Mouse (Mus musculus): Measurements from ENCODE around the gene Slc35f2.

Gene Slc35f2

GRCm38 (mm10) chr9:53771344-53772021, at the start of gene Slc35f2:
Slc35f2 (plus strand) TSS chr9:53771538.
- peak; percentile 71 for DNase-seq

GRCm38 (mm10) chr9:53740829-53741404, 30.4 kb upstream of the Slc35f2 start:
- no peak for DNase-seq

- no peak for DNase-seq
These were observed 20.9 kb upstream of the Slc35f2 start for GRCm38 (mm10) chr9:53750411-53750810.

GRCm38 (mm10) chr9:53750899-53751298, 20.4 kb upstream of the Slc35f2 start:
- no peak for DNase-seq

- no peak for DNase-seq
These were observed 16.5 kb upstream of the Slc35f2 start for GRCm38 (mm10) chr9:53754801-53755200.

GRCm38 (mm10) chr9:53758142-53758541, 13.2 kb upstream of the Slc35f2 start:
- no peak for DNase-seq

- no peak for DNase-seq
These were observed 6.6 kb upstream of the Slc35f2 start for GRCm38 (mm10) chr9:53764697-53765096.

- no peak for DNase-seq
These were observed 2.9 kb upstream of the Slc35f2 start for GRCm38 (mm10) chr9:53768486-53768885.

GRCm38 (mm10) chr9:53770771-53771343, 481 bp upstream of the Slc35f2 start:
- peak; percentile 23 for DNase-seq

GRCm38 (mm10) chr9:53772121-53772561, 803 bp downstream of the Slc35f2 start:
- peak; percentile 92 for DNase-seq

GRCm38 (mm10) chr9:53775511-53775910, 4.2 kb downstream of the Slc35f2 start:
- DNase-seq = no peak

- DNase-seq = peak; percentile 17
These were observed 15.4 kb downstream of the Slc35f2 start for GRCm38 (mm10) chr9:53786561-53787407.

- no peak for DNase-seq
These were observed 22.5 kb downstream of the Slc35f2 start for GRCm38 (mm10) chr9:53793830-53794330.

- DNase-seq = peak; percentile 17
These were observed 23.2 kb downstream of the Slc35f2 start for GRCm38 (mm10) chr9:53794490-53794889.

- no peak for DNase-seq
These were observed 24.0 kb downstream of the Slc35f2 start for GRCm38 (mm10) chr9:53795351-53795750.

GRCm38 (mm10) chr9:53796386-53796785, 25.0 kb downstream of the Slc35f2 start:
- DNase-seq = no peak

GRCm38 (mm10) chr9:53797141-53797540, 25.8 kb downstream of the Slc35f2 start:
- DNase-seq = no peak

- no peak for DNase-seq
These were observed 31.6 kb downstream of the Slc35f2 start for GRCm38 (mm10) chr9:53802921-53803320.

- no peak for DNase-seq
These were observed 35.3 kb downstream of the Slc35f2 start for GRCm38 (mm10) chr9:53806496-53807086.

- DNase-seq = no peak
These were observed 42.1 kb downstream of the Slc35f2 start for GRCm38 (mm10) chr9:53813418-53813817.

- peak; percentile 81 for DNase-seq
These were observed 47.4 kb downstream of the Slc35f2 start for GRCm38 (mm10) chr9:53818760-53819159.

GRCm38 (mm10) chr9:53825318-53825717, 54.0 kb downstream of the Slc35f2 start:
- DNase-seq = peak; percentile 30
